Mouse (Mus musculus) left cerebral cortex, adult 11 months (tissue): ENCODE data around the gene Adh1.

Experiments used
- DNase-seq: peaks from one replicate; pipeline ENCODE4 v3.0.0; 2022; ENCODE audit warnings: low spot score

The Adh1 gene

DNA sequence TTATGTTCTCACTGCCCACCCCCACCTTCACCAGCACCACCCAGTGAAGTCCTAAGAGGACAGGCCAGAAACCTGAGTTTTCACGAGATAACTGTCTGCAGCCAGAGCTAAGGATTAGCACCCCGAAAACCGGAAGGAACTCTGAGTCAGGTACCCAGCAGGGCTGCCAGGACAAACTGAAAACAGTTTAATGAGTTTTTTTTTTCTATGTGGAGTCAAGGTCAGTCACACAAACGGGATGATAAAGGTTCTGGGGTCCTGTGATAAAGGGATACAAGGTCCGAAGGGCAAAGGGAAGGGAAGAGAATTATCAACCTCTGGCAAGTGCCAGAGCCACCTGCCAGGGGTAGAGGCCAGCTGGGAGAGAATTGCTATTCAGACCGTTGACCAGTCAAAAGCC is 19.4 kb upstream of the Adh1 start:
- DNase-seq: no peak

DNA sequence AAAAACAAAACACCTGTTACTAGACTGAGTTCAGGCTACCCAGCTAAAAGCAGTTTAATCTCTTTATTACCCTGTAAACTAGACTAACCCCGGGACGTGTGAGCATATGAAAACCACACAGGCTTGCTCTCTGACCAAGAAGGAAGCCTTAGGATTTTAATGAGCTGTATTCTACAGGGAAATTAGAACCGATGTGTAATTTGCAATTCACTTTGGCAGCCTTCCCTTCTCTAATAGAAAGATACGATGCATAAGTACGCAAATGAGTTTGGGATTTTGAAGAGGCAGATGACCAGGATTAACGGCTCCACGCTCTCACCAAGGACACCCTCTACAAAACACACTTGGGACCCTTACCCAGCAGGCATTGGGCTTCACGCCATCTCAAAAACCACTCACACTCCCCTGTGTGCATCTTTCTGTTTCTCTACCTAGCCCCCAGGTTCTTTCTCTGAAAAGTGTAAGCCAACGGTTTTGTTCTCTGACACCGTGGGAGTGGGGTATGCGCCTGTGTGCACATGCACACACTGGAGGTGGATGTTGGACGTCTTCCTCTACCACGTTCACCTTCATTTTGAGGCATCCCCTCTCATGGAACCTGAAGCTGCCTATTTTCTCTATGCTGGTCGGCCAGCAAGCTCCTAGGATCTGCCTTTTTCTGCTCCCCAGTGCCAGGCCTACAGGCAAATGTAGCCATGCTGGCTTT is 18.6 kb upstream of the Adh1 start:
- no peak for DNase-seq

DNA sequence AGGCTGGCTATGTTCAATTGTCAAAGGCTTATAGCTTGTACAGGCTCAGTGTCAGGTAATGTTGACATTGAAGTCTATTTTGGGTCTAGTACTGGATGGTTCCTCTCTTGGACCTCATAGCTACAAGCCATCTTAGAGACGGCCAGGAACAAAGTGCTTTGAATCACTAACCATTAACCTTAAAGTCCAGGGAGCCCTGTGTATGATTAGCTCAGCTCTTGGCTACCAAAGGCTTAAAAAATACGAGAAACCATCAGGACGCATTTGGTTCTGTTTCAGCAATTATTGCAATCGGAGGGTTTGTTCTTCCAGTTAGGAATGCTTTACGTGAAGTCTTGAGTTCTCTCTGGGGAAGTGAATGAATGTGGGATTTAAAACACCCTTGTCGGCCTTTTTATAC is 17.9 kb upstream of the Adh1 start:
- no peak for DNase-seq

DNA sequence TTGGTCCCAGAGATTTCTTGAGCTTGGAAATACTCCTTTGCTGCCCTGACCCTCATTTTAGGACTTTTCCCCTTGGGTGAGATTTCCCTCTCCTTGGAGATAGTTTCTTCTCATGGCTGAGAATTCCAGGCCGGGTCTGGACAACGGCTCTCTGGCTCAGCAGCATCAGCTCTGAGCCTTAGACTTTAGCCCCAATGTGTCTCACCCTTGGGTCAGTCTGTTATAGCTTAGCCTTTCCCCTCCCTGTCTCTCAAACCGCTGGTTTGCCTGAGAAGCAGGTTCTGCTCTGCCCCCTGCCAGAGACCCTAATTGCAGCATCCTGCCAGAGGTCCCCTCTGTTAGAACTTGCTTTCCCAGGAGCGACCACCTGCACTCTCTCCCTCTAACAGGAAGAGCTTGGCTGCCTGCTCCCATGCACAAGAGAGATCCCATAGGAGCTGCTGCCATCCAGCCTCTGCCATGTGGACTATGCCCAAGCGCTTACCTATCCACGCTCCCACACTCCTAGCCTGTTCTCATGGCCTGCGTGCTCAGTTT is 16.4 kb upstream of the Adh1 start:
- no peak for DNase-seq

GRCm38 (mm10) chr3:138246511-138247020 is 14.2 kb upstream of the Adh1 start:
- no peak for DNase-seq

DNA sequence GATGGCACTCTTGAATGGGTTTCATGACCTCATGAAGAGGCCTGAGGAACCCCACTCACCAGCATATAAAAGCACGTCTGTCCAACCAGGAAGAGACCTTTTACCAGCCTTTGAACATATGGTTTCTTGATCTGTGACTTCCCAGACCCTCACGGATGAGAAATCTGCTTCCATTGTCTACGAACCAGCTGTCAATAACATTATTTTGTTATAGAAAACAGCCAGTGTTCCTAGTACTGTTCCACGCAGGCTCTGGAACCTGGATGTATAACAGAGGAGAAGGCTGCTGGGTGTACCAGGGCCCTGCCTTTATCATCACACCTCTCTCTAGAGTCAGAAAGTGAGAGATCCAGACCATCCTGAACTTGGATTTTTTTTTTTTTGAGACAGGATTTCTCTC is 13.6 kb upstream of the Adh1 start:
- DNase-seq: no peak

- no peak for DNase-seq
Measured at GRCm38 (mm10) chr3:138248011-138248410, 12.8 kb upstream of the Adh1 start.

GRCm38 (mm10) chr3:138248746-138249145 is 12.0 kb upstream of the Adh1 start:
- no peak for DNase-seq

DNA sequence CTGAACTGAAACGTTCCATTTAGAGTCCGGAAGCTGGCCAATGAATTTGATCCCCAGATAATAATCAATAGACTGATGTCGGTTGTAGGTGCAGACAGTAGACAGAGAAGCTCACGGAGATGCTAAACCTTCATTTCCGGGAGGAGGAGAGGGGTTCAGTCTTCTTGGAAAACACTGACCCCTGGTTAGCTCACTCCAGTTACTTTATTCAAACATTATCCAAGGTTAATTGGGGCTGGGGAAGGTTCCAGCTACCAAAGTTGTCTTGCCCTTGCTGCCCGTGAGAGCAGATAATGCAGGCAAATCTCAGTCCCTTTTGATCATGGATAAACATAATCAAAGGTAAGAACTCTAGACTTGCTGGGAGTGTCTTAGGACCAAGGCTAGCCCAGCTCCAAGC is 9.6 kb upstream of the Adh1 start:
- no peak for DNase-seq

DNA sequence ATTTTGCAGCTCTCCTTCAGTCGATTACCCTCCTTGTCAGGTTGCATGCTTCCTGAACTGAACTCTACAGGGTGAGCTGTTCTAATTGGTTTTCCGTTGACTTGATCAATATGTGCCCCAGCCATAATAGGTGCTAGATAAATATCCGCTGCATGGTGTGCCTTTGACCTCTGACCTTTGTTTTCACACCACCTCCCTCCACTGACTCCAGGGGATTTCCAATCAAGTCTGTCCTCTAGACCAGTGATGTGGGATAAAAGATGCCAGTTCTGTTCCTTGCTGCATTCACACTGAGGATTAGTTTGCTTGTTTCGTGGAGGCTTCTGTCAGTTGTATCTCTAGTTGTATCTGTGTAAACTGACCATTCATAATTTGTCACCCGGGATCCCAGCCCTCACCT is 6.6 kb upstream of the Adh1 start:
- DNase-seq: no peak

GRCm38 (mm10) chr3:138255366-138255765 is 5.4 kb upstream of the Adh1 start:
- no peak for DNase-seq

DNA sequence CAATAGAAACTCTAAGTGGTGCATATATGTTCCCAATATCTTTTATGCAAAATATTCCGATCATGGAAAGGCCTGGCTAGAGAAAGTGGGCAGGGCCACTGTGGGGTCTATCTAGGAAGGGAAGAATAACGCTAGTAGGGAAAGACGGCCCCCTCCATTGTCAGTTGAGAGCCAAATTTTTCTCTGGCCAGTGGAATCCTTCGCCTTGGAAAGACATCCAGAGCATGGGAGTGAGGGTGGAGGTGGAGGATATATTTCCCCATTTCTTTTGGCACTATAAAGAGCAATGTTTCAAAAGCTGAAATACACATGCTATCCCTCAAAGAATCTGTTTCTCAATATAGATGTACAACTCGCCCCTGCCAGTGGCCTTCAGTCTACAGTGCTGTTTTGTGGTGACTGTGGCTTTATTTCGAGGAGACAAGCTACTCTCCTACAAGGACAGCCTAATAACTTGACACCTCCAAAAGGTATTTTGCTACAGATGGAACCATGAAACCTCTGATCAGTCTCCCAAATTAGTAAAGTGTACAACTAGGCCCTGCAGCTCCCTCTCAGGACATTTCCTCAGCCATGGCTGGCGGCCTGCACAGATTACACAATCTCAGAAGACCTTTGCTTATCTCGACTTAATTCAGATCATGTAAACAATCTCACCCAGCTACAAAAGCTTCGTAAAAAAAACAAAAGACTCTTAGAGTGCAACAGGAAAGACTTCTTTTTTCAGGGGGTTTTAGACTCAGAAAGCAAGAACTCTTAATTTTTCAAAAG is 4.8 kb upstream of the Adh1 start:
- DNase-seq: no peak

DNA sequence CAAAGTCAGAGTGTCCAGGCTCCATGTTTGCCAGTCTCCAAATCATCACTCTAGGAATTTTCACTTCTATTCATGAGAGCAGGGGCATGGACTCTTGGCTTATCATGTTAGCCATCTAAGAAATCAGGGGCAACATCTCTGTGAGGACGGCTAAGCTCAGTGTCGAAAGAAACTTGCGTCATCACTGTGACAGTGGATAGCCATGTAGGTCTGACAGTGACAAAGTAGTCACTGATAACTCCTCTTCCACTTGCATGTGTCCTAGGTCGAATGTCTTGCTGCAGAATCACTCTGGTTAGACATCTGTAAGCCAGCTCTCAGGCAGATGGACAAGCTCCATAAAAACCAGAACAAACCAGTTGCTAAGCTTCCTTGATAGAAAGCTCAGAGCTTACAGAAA is 1.8 kb downstream of the Adh1 start:
- no peak for DNase-seq

DNA sequence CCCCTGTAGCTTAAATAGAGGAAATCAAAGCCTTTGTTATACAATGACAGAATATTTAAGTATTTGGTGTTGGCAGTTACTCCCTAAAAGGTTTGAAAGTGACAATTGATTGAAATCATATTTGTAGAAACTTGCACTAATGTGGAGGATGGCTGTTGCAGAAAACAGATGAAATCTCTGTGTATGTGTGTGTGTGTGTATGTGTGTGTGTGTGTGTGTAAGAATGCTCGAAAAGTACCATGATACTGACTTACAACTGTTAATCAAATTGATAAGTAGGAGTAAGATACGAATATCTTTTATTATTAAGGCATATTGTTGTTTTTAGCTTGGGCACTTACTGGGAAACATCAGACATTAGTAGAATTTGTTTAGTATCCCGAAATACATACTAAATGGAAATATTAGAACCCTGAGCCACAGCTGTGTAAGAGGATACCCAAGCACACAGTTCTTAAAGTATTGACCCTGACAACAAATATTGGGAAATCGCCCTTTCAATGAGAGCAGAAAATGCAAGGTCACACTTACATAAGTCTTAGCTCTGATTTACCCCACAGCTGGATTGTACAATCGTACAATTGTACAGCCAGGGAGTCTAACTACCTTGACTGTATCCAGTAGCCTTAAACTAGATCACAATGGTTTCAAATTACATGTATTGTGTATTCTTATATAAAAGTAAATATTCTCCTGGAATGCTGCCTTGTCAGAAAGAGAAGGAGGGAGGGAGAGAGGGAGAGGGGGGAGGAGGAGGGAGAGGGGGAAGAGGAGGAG is 2.6 kb downstream of the Adh1 start:
- no peak for DNase-seq

DNA sequence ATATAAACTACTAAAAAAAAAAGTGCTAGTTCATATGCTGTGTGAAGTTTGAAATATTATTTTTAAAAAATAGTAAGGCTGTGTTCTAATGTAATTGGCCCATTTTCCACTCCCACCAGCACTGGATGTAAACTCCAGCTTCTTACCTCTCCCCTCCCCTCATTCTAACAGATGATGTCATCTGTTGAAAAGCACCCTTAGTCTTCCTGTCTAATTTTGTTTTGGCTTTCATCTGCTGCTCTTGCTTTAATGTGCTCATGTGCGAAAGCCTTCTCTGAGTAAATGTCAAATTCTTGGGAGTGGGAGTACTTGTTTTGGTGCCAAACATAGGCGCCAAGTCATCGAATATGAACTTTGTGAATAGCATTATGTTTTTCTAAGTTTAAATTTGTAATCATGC is 3.9 kb downstream of the Adh1 start:
- DNase-seq: no peak

- no peak for DNase-seq
Measured at GRCm38 (mm10) chr3:138270507-138270906, 9.7 kb downstream of the Adh1 start.

GRCm38 (mm10) chr3:138271297-138271696 is 10.5 kb downstream of the Adh1 start:
- no peak for DNase-seq

DNA sequence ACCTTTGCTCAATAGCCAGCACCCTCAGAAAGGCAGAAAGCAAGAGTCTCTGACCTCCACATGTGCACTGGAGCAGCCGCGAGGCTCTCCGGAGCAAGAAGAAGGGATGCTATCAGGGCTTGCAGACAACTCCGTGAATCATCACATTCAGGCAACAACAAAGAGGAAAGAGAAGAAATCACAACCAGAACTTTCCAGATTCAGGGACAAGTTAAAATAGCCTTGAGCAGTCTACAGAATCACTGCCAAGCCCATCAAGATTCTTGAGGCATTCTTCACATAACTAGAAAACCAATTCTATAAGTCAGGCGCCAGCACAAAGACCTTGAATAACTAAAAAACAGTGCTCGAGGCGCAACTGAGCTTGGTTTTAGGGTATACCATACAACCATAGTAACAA is 12.3 kb downstream of the Adh1 start:
- DNase-seq: no peak

DNA sequence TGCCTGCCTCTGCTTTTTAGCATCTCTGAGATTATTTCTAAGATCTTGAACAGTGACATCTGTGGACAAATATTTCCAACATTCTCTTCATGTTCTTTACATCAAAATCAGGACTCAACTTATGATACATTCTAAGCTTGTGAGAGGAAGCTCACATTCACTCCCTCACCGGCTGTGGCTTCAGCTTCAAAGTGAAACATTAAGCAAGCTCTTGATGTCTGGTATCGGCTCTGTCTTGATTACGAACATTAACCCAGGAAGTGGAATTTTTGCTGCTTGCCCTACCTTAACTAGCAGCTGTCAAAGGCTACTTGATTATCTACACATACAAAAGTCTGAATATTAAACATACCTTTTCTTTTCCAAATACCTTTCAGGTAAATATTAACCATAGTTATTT is 14.3 kb downstream of the Adh1 start:
- no peak for DNase-seq

DNA sequence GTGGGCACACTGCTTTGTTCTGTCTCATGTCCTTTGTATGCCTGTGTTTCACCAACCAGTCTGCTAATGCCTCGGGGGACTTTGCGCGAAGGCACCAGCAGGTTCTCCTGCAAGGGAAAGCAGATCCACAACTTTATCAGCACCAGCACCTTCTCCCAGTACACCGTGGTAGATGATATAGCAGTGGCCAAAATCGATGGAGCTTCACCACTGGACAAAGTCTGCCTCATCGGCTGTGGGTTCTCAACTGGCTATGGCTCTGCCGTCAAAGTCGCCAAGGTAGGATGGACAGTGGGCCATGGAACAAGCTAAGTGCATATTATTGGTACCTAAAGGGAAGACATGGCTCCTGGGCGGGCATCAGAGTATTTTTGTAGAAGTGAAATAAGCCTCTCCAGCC is 21.8 kb downstream of the Adh1 start:
- DNase-seq: no peak

DNA sequence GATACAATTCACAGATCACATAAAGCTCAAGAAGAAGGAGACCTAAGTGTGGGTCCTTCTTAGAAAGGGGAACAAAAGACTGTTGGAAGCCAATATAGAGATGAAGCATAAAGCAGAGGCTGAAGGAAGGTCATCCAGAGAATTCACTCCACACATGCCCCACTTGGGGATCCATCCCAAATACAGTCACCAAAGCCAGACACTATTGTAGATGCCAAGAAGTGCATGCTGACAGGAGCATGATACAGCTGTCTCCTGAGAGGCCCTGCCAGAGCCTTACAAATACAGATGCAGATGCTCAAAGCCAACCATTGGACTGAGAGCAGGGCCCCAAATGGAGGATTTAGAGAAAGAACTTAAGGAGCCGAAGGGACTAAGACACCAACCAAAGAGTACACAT is 23.0 kb downstream of the Adh1 start:
- DNase-seq: no peak

DNA sequence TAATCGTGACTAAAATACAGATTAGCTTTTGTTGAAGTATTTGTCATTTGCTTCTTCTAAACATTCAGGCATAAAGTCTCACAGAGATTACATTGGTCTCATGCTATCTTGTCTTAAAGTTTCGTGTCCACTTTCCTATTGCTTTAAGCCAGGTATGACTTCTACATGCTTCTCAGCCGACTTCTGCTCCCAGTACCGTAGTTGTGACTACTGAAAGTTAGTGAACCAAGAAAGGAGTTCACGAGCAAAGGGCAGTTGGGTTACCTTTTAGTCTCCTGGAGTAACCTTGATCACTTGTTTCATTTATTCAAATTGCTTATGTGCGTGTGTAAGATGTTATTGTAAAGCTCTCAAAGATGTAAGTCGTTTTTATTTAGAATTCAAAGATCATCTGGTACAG is 25.2 kb downstream of the Adh1 start:
- DNase-seq: no peak

GRCm38 (mm10) chr3:138287686-138288085 is 26.9 kb downstream of the Adh1 start:
- no peak for DNase-seq
